Mouse (Mus musculus): Measurements from ENCODE around the gene Klhl40. TPM values are rescaled to one million over a fixed set of nuclear protein-coding genes. Genes with fewer than 3 reads are reported as not detected.
A peak's percentile ranks its signal among the peaks of the same experiment; 100 is the strongest.

Gene Klhl40
- polyA plus RNA-seq, 1 experiment from 2014 or later, result 1.1 TPM

- Histone ChIP-seq H3K4me3 (replicated peaks; ENCODE audit: low read depth, low read length) (no peak overlapping the region), H3K27ac (replicated peaks; ENCODE audit: low read depth, low read length) (no peak overlapping the region), H3K9ac (replicated peaks; ENCODE audit: low read length) (no peak overlapping the region), H3K4me1 (ENCODE audit: control insufficient read depth, insufficient read depth, low read length) (no peaks in the 10 kb centered on the region), H3K36me3 (ENCODE audit: control insufficient read depth, insufficient read depth, low read length) (no peaks in the 10 kb centered on the region), H3K9me3 (ENCODE audit: control insufficient read depth, low read length) (no peaks in the 10 kb centered on the region), H3K27me3 (ENCODE audit: control insufficient read depth, insufficient read depth, low read length) (no peaks in the 10 kb centered on the region; the same call in 1 of the 2 replicates), H3K4me2 (ENCODE audit: low read length) (no peak overlapping the region)
- ATAC-seq (ENCODE audit: low FRiP score, low TSS enrichment), result no peak
- WGBS, result 18% methylated on average over 5 of the region's 5 CpGs
- DNase-seq, result peak; percentile 31
These were observed 13.8 kb downstream of the Klhl40 start for GRCm38 (mm10) chr9:121791206-121791605.

- Histone ChIP-seq H3K4me2 (ENCODE audit: low read length) (no peak within 1 kb of the TSS), H3K9me3 (ENCODE audit: control insufficient read depth, low read length) (no peaks in the 10 kb centered on the region), H3K9ac (replicated peaks; ENCODE audit: low read length) (no peak within 1 kb of the TSS), H3K4me3 (replicated peaks; ENCODE audit: low read depth, low read length) (no peak within 1 kb of the TSS), H3K27ac (replicated peaks; ENCODE audit: low read depth, low read length) (no peak within 1 kb of the TSS), H3K4me1 (ENCODE audit: control insufficient read depth, insufficient read depth, low read length) (no peaks in the 10 kb centered on the region), H3K27me3 (ENCODE audit: control insufficient read depth, insufficient read depth, low read length) (no peaks in the 10 kb centered on the region; the same call in 1 of the 2 replicates), H3K36me3 (ENCODE audit: control insufficient read depth, insufficient read depth, low read length) (no peaks in the 10 kb centered on the region)
- DNase-seq, result no peak
- ATAC-seq (ENCODE audit: low FRiP score, low TSS enrichment), result no peak
- 47% methylated on average over 24 of the region's 24 CpGs for WGBS
These were observed 14.5 kb downstream of the Klhl40 start, which contains the start of gene Hhatl for GRCm38 (mm10) chr9:121791757-121792521. Gene Hhatl (minus strand): TSS chr9:121792507.

GRCm38 (mm10) chr9:121794972-121795539, 17.6 kb downstream of the Klhl40 start:
- no peak for ATAC-seq (ENCODE audit: low FRiP score, low TSS enrichment)
- H3K4me2 ChIP-seq (ENCODE audit: low read length), result no peak overlapping the region
- DNase-seq, result no peak
- no peaks in the 10 kb centered on the region; the same call in 1 of the 2 replicates for H3K27me3 ChIP-seq (ENCODE audit: control insufficient read depth, insufficient read depth, low read length)
- WGBS, result 48% methylated on average over 1 of the region's 1 CpGs
- H3K4me1 ChIP-seq (ENCODE audit: control insufficient read depth, insufficient read depth, low read length), result no peaks in the 10 kb centered on the region
- no peak overlapping the region for H3K27ac ChIP-seq (replicated peaks; ENCODE audit: low read depth, low read length)
- H3K9me3 ChIP-seq (ENCODE audit: control insufficient read depth, low read length), result no peaks in the 10 kb centered on the region
- no peak overlapping the region for H3K4me3 ChIP-seq (replicated peaks; ENCODE audit: low read depth, low read length)
- no peak overlapping the region for H3K9ac ChIP-seq (replicated peaks; ENCODE audit: low read length)
- H3K36me3 ChIP-seq (ENCODE audit: control insufficient read depth, insufficient read depth, low read length), result no peaks in the 10 kb centered on the region

- WGBS, result 22% methylated on average over 12 of the region's 12 CpGs
These were observed 20.3 kb downstream of the Klhl40 start for GRCm38 (mm10) chr9:121797722-121798121.

GRCm38 (mm10) chr9:121798887-121799520, 21.6 kb downstream of the Klhl40 start:
- Histone ChIP-seq H3K9ac (replicated peaks; ENCODE audit: low read length) (no peak overlapping the region), H3K36me3 (ENCODE audit: control insufficient read depth, insufficient read depth, low read length) (no peaks in the 10 kb centered on the region), H3K4me3 (replicated peaks; ENCODE audit: low read depth, low read length) (no peak overlapping the region), H3K4me1 (ENCODE audit: control insufficient read depth, insufficient read depth, low read length) (no peaks in the 10 kb centered on the region), H3K27me3 (ENCODE audit: control insufficient read depth, insufficient read depth, low read length) (no peaks in the 10 kb centered on the region), H3K9me3 (ENCODE audit: control insufficient read depth, low read length) (no peaks in the 10 kb centered on the region), H3K4me2 (ENCODE audit: low read length) (no peak overlapping the region), H3K27ac (replicated peaks; ENCODE audit: low read depth, low read length) (no peak overlapping the region)
- 36% methylated on average over 6 of the region's 6 CpGs for WGBS
- no peak for DNase-seq
- ATAC-seq (ENCODE audit: low FRiP score, low TSS enrichment), result no peak

More at GRCm38 (mm10) chr9:121797722-121798121, 20.3 kb downstream of the Klhl40 start:
- Histone ChIP-seq H3K36me3 (ENCODE audit: control insufficient read depth, insufficient read depth, low read length) (no peaks in the 10 kb centered on the region), H3K9ac (replicated peaks; ENCODE audit: low read length) (no peak overlapping the region), H3K9me3 (ENCODE audit: control insufficient read depth, low read length) (no peaks in the 10 kb centered on the region), H3K27ac (replicated peaks; ENCODE audit: low read depth, low read length) (no peak overlapping the region), H3K4me1 (ENCODE audit: control insufficient read depth, insufficient read depth, low read length) (no peaks in the 10 kb centered on the region), H3K27me3 (ENCODE audit: control insufficient read depth, insufficient read depth, low read length) (no peaks in the 10 kb centered on the region), H3K4me3 (replicated peaks; ENCODE audit: low read depth, low read length) (no peak overlapping the region), H3K4me2 (ENCODE audit: low read length) (no peak overlapping the region)
- DNase-seq (no peak), ATAC-seq (ENCODE audit: low FRiP score, low TSS enrichment) (no peak)

GRCm38 (mm10) chr9:121802747-121803146, 25.3 kb downstream of the Klhl40 start:
- H3K27ac ChIP-seq (replicated peaks; ENCODE audit: low read depth, low read length), result no peak overlapping the region
- no peaks in the 10 kb centered on the region for H3K9me3 ChIP-seq (ENCODE audit: control insufficient read depth, low read length)
- no peak overlapping the region for H3K4me2 ChIP-seq (ENCODE audit: low read length)
- H3K4me3 ChIP-seq (replicated peaks; ENCODE audit: low read depth, low read length), result no peak overlapping the region
- ATAC-seq (ENCODE audit: low FRiP score, low TSS enrichment) (no peak), DNase-seq (no peak)
- 82% methylated on average over 7 of the region's 7 CpGs for WGBS
- H3K36me3 ChIP-seq (ENCODE audit: control insufficient read depth, insufficient read depth, low read length), result no peaks in the 10 kb centered on the region
- no peak overlapping the region for H3K9ac ChIP-seq (replicated peaks; ENCODE audit: low read length)
- H3K27me3 ChIP-seq (ENCODE audit: control insufficient read depth, insufficient read depth, low read length), result no peaks in the 10 kb centered on the region
- no peaks in the 10 kb centered on the region for H3K4me1 ChIP-seq (ENCODE audit: control insufficient read depth, insufficient read depth, low read length)

- Histone ChIP-seq H3K4me2 (ENCODE audit: low read length) (no peak overlapping the region), H3K36me3 (ENCODE audit: control insufficient read depth, insufficient read depth, low read length) (no peaks in the 10 kb centered on the region), H3K27me3 (ENCODE audit: control insufficient read depth, insufficient read depth, low read length) (no peaks in the 10 kb centered on the region), H3K4me1 (ENCODE audit: control insufficient read depth, insufficient read depth, low read length) (peaks cover 22% of the 10 kb centered on the region), H3K27ac (replicated peaks; ENCODE audit: low read depth, low read length) (no peak overlapping the region), H3K4me3 (replicated peaks; ENCODE audit: low read depth, low read length) (no peak overlapping the region), H3K9me3 (ENCODE audit: control insufficient read depth, low read length) (no peaks in the 10 kb centered on the region), H3K9ac (replicated peaks; ENCODE audit: low read length) (no peak overlapping the region)
- ATAC-seq (ENCODE audit: low FRiP score, low TSS enrichment) (no peak), DNase-seq (no peak)
- 68% methylated on average over 1 of the region's 1 CpGs for WGBS
These were observed 30.1 kb downstream of the Klhl40 start for GRCm38 (mm10) chr9:121807546-121807945.

- Histone ChIP-seq H3K4me2 (ENCODE audit: low read length) (no peak overlapping the region), H3K9ac (replicated peaks; ENCODE audit: low read length) (no peak overlapping the region), H3K9me3 (ENCODE audit: control insufficient read depth, low read length) (no peaks in the 10 kb centered on the region), H3K27me3 (ENCODE audit: control insufficient read depth, insufficient read depth, low read length) (no peaks in the 10 kb centered on the region), H3K36me3 (ENCODE audit: control insufficient read depth, insufficient read depth, low read length) (no peaks in the 10 kb centered on the region), H3K4me3 (replicated peaks; ENCODE audit: low read depth, low read length) (no peak overlapping the region), H3K27ac (replicated peaks; ENCODE audit: low read depth, low read length) (no peak overlapping the region), H3K4me1 (ENCODE audit: control insufficient read depth, insufficient read depth, low read length) (peaks cover 22% of the 10 kb centered on the region)
- WGBS, result 69% methylated on average over 7 of the region's 7 CpGs
- ATAC-seq (ENCODE audit: low FRiP score, low TSS enrichment), result no peak
- no peak for DNase-seq
These were observed 30.5 kb downstream of the Klhl40 start for GRCm38 (mm10) chr9:121807947-121808346.

Measured in midbrain, embryonic 14.5 days (tissue).